Mouse (Mus musculus): ENCODE measurements around the gene Ccer1. TPM values are rescaled to one million over a fixed set of nuclear protein-coding genes. Genes with fewer than 3 reads are reported as not detected.
"Not testable (repeated sequence)": the region's sequence is repeated elsewhere in the genome, so short reads cannot be mapped to it uniquely, and the experiment has no call there.

The Ccer1 gene
- polyA plus RNA-seq, 1 experiment, result not detected

DNA sequence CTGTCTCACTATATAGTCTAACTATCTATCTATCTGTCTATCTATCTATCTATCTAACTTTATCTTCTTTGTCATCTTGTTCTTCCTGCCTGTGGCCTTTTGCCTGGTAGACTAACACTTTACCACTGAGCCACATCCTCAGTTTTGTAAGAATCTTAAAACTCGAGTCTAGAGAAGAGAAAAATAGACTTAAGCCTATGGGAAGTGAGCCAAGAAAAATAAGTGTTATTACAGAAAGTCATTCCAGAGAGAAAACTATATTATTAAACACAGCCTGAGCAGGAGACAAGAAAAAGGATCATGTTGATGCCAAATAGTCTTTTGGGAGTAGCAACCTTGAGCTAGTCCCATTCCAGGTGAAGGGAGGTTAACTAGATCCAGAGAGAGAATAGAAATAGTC lies 33.1 kb downstream of the Ccer1 start:
- Histone ChIP-seq H3K27ac (ENCODE audit: insufficient read depth, low read depth, low read length) (no peak overlapping the region), H3K4me1 (ENCODE audit: control insufficient read depth, insufficient read depth, low read length) (no peaks in the 10 kb centered on the region), H3K4me3 (ENCODE audit: insufficient read depth, low read length) (no peak overlapping the region)
- TF ChIP-seq POLR2A (IDR thresholded peaks at IDR 0.05; ENCODE audit: borderline replicate concordance, low read depth, low read length), result no peak
- TF ChIP-seq CTCF (IDR thresholded peaks at IDR 0.05; ENCODE audit: low read depth, low read length), result no peak

DNA sequence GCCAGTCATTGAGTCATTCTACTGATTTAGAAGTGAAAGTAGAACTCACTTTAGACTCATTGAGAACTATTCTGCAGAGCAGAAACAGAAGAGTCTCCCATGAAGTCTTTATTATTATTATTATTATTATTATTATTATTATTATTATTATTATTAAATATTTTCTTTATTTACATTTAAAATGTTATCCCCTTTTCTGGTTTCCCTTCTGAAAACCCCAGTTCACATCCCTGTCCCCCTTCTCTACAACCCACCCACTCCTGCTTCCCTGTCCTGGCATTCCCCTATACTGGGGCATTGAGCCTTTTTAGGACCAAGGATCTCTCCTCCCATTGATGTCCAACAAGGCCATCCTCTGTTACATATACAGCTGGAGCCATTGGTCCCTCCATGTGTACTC lies 33.8 kb downstream of the Ccer1 start, which contains the start of gene C030005K15Rik:
C030005K15Rik (minus strand) TSS at position 101 of the 400 bp plus-strand sequence.
- not testable (repeated sequence) for H3K4me3 ChIP-seq (ENCODE audit: insufficient read depth, low read length); H3K27ac ChIP-seq (ENCODE audit: insufficient read depth, low read depth, low read length); H3K4me1 ChIP-seq (ENCODE audit: control insufficient read depth, insufficient read depth, low read length)

Other genes starting within 250 kb of the Ccer1 start
- gene Dcn, start 213.4 kb upstream of the Ccer1 start, polyA plus RNA-seq (2012; ENCODE audit: insufficient read depth, insufficient read length, missing spikeins), result 1.3 and 2.1 TPM in 2 replicates
- gene Lum, start 127.9 kb upstream of the Ccer1 start, polyA plus RNA-seq (2012; ENCODE audit: insufficient read depth, insufficient read length, missing spikeins), result not detected in 2 replicates
- gene Kera, start 86.2 kb upstream of the Ccer1 start, polyA plus RNA-seq (2012; ENCODE audit: insufficient read depth, insufficient read length, missing spikeins), result not detected in 2 replicates
- gene Epyc, start 49.0 kb upstream of the Ccer1 start, polyA plus RNA-seq (2012; ENCODE audit: insufficient read depth, insufficient read length, missing spikeins), result not detected in 2 replicates
- gene C030005K15Rik, start 33.7 kb downstream of the Ccer1 start, polyA plus RNA-seq (2012; ENCODE audit: insufficient read depth, insufficient read length, missing spikeins), result not detected in 2 replicates